ENCODE assay signal across 33 mouse cellular contexts in the genomic region with DNA sequence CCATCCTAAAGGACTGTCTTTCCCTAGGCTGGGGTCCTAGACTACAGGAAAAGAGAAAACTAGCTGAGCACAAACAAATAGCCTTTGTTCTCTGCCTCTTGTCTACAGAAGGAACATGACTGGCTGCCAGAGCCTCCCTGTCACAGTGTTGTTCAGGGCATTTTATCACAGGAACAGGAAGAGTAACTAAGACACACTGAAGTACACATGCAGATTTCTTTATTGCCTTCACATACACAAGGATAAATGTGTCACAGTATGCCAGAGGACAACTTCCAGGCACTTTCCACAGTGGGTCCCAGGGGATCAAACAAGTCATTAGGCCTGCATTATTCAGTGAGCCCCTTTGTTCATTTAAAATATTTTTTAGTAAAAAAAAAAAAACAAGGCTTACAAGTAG. TPM values are rescaled to one million over a fixed set of nuclear protein-coding genes. Genes with fewer than 3 reads are reported as not detected.
DNase-seq lines count a peak whose midpoint lies in the region; ATAC-seq and TF ChIP-seq lines count a peak whose summit lies in the region.
"Had no signal": no experiment of that assay in that cellular context is flagged by ENCODE, and none has a peak within 500 bp of the region (broad histone marks: within the 10 kb centered on the region; RNA-seq: fewer than 3 reads in every experiment).

No protein-coding gene starts in this region.

- no peaks in the 10 kb centered on the region for H3K79me2 ChIP-seq in heart, adult 2 months (replicated peaks; ENCODE audit: control insufficient read depth, insufficient read depth, low read length)

- H3K4me3 ChIP-seq in heart, embryonic 10.5 days: no peak overlapping the region
- no peak overlapping the region for H3K4me3 ChIP-seq in heart, embryonic 16.5 days (ENCODE audit: low read length)
- H3K4me3 ChIP-seq in heart, adult 2 months: no peak overlapping the region
- no peak overlapping the region for H3K4me3 ChIP-seq in midbrain, postnatal 0 days (ENCODE audit: low read depth, low read length)
- H3K4me3 ChIP-seq in midbrain, embryonic 13.5 days (replicated peaks): no peak overlapping the region
- H3K4me3 ChIP-seq: embryonic facial prominence, embryonic 10.5 days; hindbrain, embryonic 15.5 days; limb, embryonic 15.5 days; lung, embryonic 15.5 days; midbrain, embryonic 12.5 days; myocyte; neural tube, embryonic 13.5 days had no signal

- ATAC-seq in heart, embryonic 16.5 days (replicated peaks; ENCODE audit: extremely low read depth, insufficient read depth, low FRiP score): no peak
- no peak for ATAC-seq in midbrain, postnatal 0 days (ENCODE audit: low FRiP score)
- no peak for ATAC-seq in midbrain, embryonic 13.5 days
- ATAC-seq: forebrain, postnatal 0 days had no signal

- DNase-seq in heart, embryonic 10.5 days (ENCODE audit: low spot score): no peak
- DNase-seq in heart, postnatal 36 days: no peak
- no peak for DNase-seq in heart, adult 2 months
- peak; percentile 3 for DNase-seq in midbrain, postnatal 0 days (ENCODE audit: low spot score)
- DNase-seq in cerebellum, adult 18-20 months: no peak
- DNase-seq: adrenal gland, postnatal 14 days; cerebellum, adult 11 months; cerebellum, postnatal 10 days; forebrain, postnatal 0 days; gastrocnemius, postnatal 14 days; kidney, adult 2 months; layer of hippocampus, adult 9-11 months; right cerebral cortex, adult 18-20 months; right cerebral cortex, postnatal 4 days; thymus, adult 18-20 months; thymus, postnatal 4 days had no signal

- no peak overlapping the region for H3K4me2 ChIP-seq in heart, embryonic 16.5 days (ENCODE audit: low read depth, low read length)
- H3K4me2 ChIP-seq in midbrain, postnatal 0 days (ENCODE audit: low read depth, low read length, poor library complexity, severe bottlenecking): no peak overlapping the region
- no peak overlapping the region for H3K4me2 ChIP-seq in midbrain, embryonic 13.5 days (replicated peaks)
- H3K4me2 ChIP-seq: hindbrain, embryonic 15.5 days; limb, embryonic 15.5 days; lung, embryonic 15.5 days; midbrain, embryonic 12.5 days; neural tube, embryonic 13.5 days had no signal

- no peak for TF ChIP-seq POLR2A in heart, adult 2 months (IDR thresholded peaks at IDR 0.05; ENCODE audit: insufficient read depth, low read depth, low read length)

- H3K9ac ChIP-seq in heart, embryonic 16.5 days (ENCODE audit: low read length): no peak overlapping the region
- H3K9ac ChIP-seq in heart, adult 2 months (ENCODE audit: low read depth, low read length): no peak overlapping the region
- no peak overlapping the region for H3K9ac ChIP-seq in midbrain, postnatal 0 days (replicated peaks; ENCODE audit: low read length, poor library complexity, severe bottlenecking)
- no peak overlapping the region for H3K9ac ChIP-seq in midbrain, embryonic 13.5 days (replicated peaks)
- H3K9ac ChIP-seq: forebrain, postnatal 0 days; hindbrain, embryonic 15.5 days; limb, embryonic 15.5 days; liver, embryonic 14.5 days; lung, embryonic 15.5 days; midbrain, embryonic 12.5 days; neural tube, embryonic 13.5 days had no signal

- H3K36me3 ChIP-seq in heart, embryonic 10.5 days: no peaks in the 10 kb centered on the region
- H3K36me3 ChIP-seq in heart, embryonic 16.5 days (ENCODE audit: control insufficient read depth, insufficient read depth): no peaks in the 10 kb centered on the region
- H3K36me3 ChIP-seq in heart, adult 2 months (ENCODE audit: control insufficient read depth, insufficient read depth, low read length): no peaks in the 10 kb centered on the region
- no peaks in the 10 kb centered on the region for H3K36me3 ChIP-seq in midbrain, postnatal 0 days (ENCODE audit: insufficient read depth, low read length)
- H3K36me3 ChIP-seq in midbrain, embryonic 13.5 days: no peaks in the 10 kb centered on the region
- H3K36me3 ChIP-seq: embryonic facial prominence, embryonic 10.5 days; hindbrain, embryonic 15.5 days; limb, embryonic 15.5 days; lung, embryonic 15.5 days; midbrain, embryonic 12.5 days; neural tube, embryonic 13.5 days had no signal

- intact Hi-C loops in heart, postnatal 36 days (cut with DNase I): loop anchor here (5.0 kb wide), 1 partner anchor 68 kb away; a partner anchor contains a TSS
- intact Hi-C loops in heart, adult 2 months (cut with DNase I): loop anchor here (5.0 kb wide), 1 partner anchor 53 kb away; no protein-coding TSS in a partner anchor

- H3K27ac ChIP-seq in heart, embryonic 10.5 days: peak overlapping the region; percentile 29; the same call in 1 of the 2 replicates
- peak overlapping the region; percentile 65 for H3K27ac ChIP-seq in heart, embryonic 16.5 days (ENCODE audit: low read length)
- no peak overlapping the region for H3K27ac ChIP-seq in heart, adult 2 months
- H3K27ac ChIP-seq in midbrain, postnatal 0 days (ENCODE audit: low read depth, low read length): no peak overlapping the region
- H3K27ac ChIP-seq in midbrain, embryonic 13.5 days: no peak overlapping the region
- H3K27ac ChIP-seq: embryonic facial prominence, embryonic 10.5 days; hindbrain, embryonic 15.5 days; kidney, postnatal 0 days; limb, embryonic 15.5 days; liver, embryonic 14.5 days; lung, embryonic 15.5 days; midbrain, embryonic 12.5 days; neural tube, embryonic 13.5 days had no signal

- H3K9me3 ChIP-seq in heart, embryonic 10.5 days: no peaks in the 10 kb centered on the region
- no peaks in the 10 kb centered on the region for H3K9me3 ChIP-seq in heart, embryonic 16.5 days (replicated peaks; ENCODE audit: control insufficient read depth, low read length)
- H3K9me3 ChIP-seq in midbrain, postnatal 0 days (ENCODE audit: low read length): no peaks in the 10 kb centered on the region
- no peaks in the 10 kb centered on the region for H3K9me3 ChIP-seq in midbrain, embryonic 13.5 days
- H3K9me3 ChIP-seq: embryonic facial prominence, embryonic 10.5 days; hindbrain, embryonic 15.5 days; limb, embryonic 15.5 days; lung, embryonic 15.5 days; midbrain, embryonic 12.5 days; neural tube, embryonic 13.5 days had no signal

- TF ChIP-seq CTCF in heart, adult 2 months (IDR thresholded peaks at IDR 0.05): no peak
- TF ChIP-seq CTCF in midbrain, postnatal 0 days (IDR thresholded peaks at IDR 0.05): no peak

- H3K4me1 ChIP-seq in heart, embryonic 10.5 days: no peaks in the 10 kb centered on the region
- no peaks in the 10 kb centered on the region for H3K4me1 ChIP-seq in heart, embryonic 16.5 days (ENCODE audit: control insufficient read depth, insufficient read depth, low read length)
- H3K4me1 ChIP-seq in heart, adult 2 months (ENCODE audit: control insufficient read depth, insufficient read depth, low read length): no peaks in the 10 kb centered on the region; the same call in 1 of the 2 replicates
- H3K4me1 ChIP-seq in midbrain, postnatal 0 days (ENCODE audit: insufficient read depth, low read length): no peaks in the 10 kb centered on the region
- no peaks in the 10 kb centered on the region for H3K4me1 ChIP-seq in midbrain, embryonic 13.5 days (replicated peaks)
- H3K4me1 ChIP-seq: hindbrain, embryonic 15.5 days; limb, embryonic 15.5 days; lung, embryonic 15.5 days had no signal

- no peaks in the 10 kb centered on the region for H3K27me3 ChIP-seq in heart, embryonic 10.5 days (ENCODE audit: insufficient read depth, poor library complexity, severe bottlenecking)
- H3K27me3 ChIP-seq in heart, embryonic 16.5 days (ENCODE audit: control insufficient read depth, insufficient read depth, low read length): no peaks in the 10 kb centered on the region
- no peaks in the 10 kb centered on the region for H3K27me3 ChIP-seq in heart, adult 2 months (ENCODE audit: control insufficient read depth, insufficient read depth, low read length)
- no peaks in the 10 kb centered on the region for H3K27me3 ChIP-seq in midbrain, postnatal 0 days (ENCODE audit: insufficient read depth, low read length)
- H3K27me3 ChIP-seq in midbrain, embryonic 13.5 days: no peaks in the 10 kb centered on the region
- H3K27me3 ChIP-seq: hindbrain, embryonic 15.5 days; limb, embryonic 15.5 days; lung, embryonic 15.5 days; midbrain, embryonic 12.5 days; neural tube, embryonic 13.5 days had no signal

- TF ChIP-seq EP300 in heart, adult 2 months (IDR thresholded peaks at IDR 0.05; ENCODE audit: insufficient read depth, low read depth, low read length): no peak

RNA-seq across cellular contexts. Expression of a gene that starts 41.7 kb away (rescaled TPM):
- not detected in 2 replicates for polyA plus RNA-seq in heart, embryonic 10.5 days (2016; fragmentation: Nextera tagmentation; extraction: Ambion mirVana)
- total RNA-seq in heart, postnatal 36 days (2021): not detected
- polyA plus RNA-seq in heart, embryonic 16.5 days (2015; fragmentation: Nextera tagmentation; extraction: Ambion mirVana): not detected in 2 replicates
- not detected for total RNA-seq in heart, adult 2 months (2021)
- 0.04 TPM in 1 of 2 replicates, not detected in the other for polyA plus RNA-seq in heart, adult 2 months (2012; rRNA removed)
- total RNA-seq in midbrain, postnatal 0 days (2014; rRNA removed): not detected in 2 replicates
- not detected in 2 replicates for polyA plus RNA-seq in midbrain, postnatal 0 days (2015; fragmentation: Nextera tagmentation; extraction: Ambion mirVana)
- not detected in 2 replicates for polyA plus RNA-seq in midbrain, embryonic 13.5 days (2015; fragmentation: Nextera tagmentation; extraction: Ambion mirVana)
- total RNA-seq: adrenal gland, postnatal 14 days; forebrain, postnatal 0 days; gastrocnemius, postnatal 14 days; hematopoietic stem cell, adult 5-6 weeks; left cerebral cortex, postnatal 25 days; megakaryocyte, adult 5-6 weeks had no signal
- polyA plus RNA-seq: embryonic facial prominence, embryonic 10.5 days; forebrain, postnatal 0 days; hindbrain, embryonic 15.5 days; intestine, embryonic 14.5 days; kidney, adult 2 months; kidney, postnatal 0 days; large intestine, adult 2 months; limb, embryonic 15.5 days; liver, embryonic 14.5 days; lung, embryonic 15.5 days; midbrain, embryonic 12.5 days; myocyte; neural tube, embryonic 13.5 days; stomach, embryonic 14.5 days had no signal

RNA-seq across cellular contexts. Expression of a gene that starts 43.9 kb away (rescaled TPM):
- 11.2 and 14.3 TPM in 2 replicates for polyA plus RNA-seq in heart, embryonic 10.5 days (2016; fragmentation: Nextera tagmentation; extraction: Ambion mirVana)
- 10 to 100 TPM; 41.8 to 45.8 TPM for total RNA-seq in heart, postnatal 36 days (2021)
- polyA plus RNA-seq in heart, embryonic 16.5 days (2015; fragmentation: Nextera tagmentation; extraction: Ambion mirVana): 27.8 and 32.4 TPM in 2 replicates
- total RNA-seq in heart, adult 2 months (2021): 10 to 100 TPM; 36.7 to 38.6 TPM
- polyA plus RNA-seq in heart, adult 2 months (2012; rRNA removed): 39.9 and 54.4 TPM in 2 replicates
- 19.4 and 26.6 TPM in 2 replicates for total RNA-seq in midbrain, postnatal 0 days (2014; rRNA removed)
- polyA plus RNA-seq in midbrain, postnatal 0 days (2015; fragmentation: Nextera tagmentation; extraction: Ambion mirVana): 39.1 and 40.5 TPM in 2 replicates
- polyA plus RNA-seq in midbrain, embryonic 13.5 days (2015; fragmentation: Nextera tagmentation; extraction: Ambion mirVana): 17.8 and 18.0 TPM in 2 replicates

Comparison
In these comparisons a context has a peak if more than half of its experiments do, and no peak if none do; other contexts are left out.
1. H3K27ac ChIP-seq: peak in heart, embryonic 10.5 days (single experiment) and heart, embryonic 16.5 days (single experiment); none in heart, adult 2 months (single experiment), midbrain, postnatal 0 days (single experiment) and midbrain, embryonic 13.5 days (single experiment).